In genomic region chr9:44343781-44344421, GRCm38 (mm10) we compare ENCODE assay signal across 7 mouse cellular contexts. TPM values are rescaled to one million over a fixed set of nuclear protein-coding genes. Genes with fewer than 3 reads are reported as not detected.
DNase-seq lines count a peak whose midpoint lies in the region; ATAC-seq lines count a peak whose summit lies in the region.

Hmbs (minus strand) TSS chr9:44344228.

- H3K9ac ChIP-seq in midbrain, embryonic 13.5 days (replicated peaks): peak within 1 kb of the TSS; percentile 80

- H3K27ac ChIP-seq in embryonic facial prominence, embryonic 10.5 days (replicated peaks): peak within 1 kb of the TSS; percentile 99
- H3K27ac ChIP-seq in limb, embryonic 10.5 days: peak within 1 kb of the TSS; percentile 98
- H3K27ac ChIP-seq in midbrain, embryonic 13.5 days: peak within 1 kb of the TSS; percentile 98

- peaks cover 23% of the 10 kb centered on the region for H3K4me1 ChIP-seq in embryonic facial prominence, embryonic 10.5 days
- peaks cover 20% of the 10 kb centered on the region for H3K4me1 ChIP-seq in limb, embryonic 10.5 days
- peaks cover 16% of the 10 kb centered on the region for H3K4me1 ChIP-seq in midbrain, embryonic 13.5 days (replicated peaks)

- H3K27me3 ChIP-seq in embryonic facial prominence, embryonic 10.5 days (replicated peaks; ENCODE audit: low read depth, poor library complexity, severe bottlenecking): no peaks in the 10 kb centered on the region
- no peaks in the 10 kb centered on the region for H3K27me3 ChIP-seq in limb, embryonic 10.5 days (ENCODE audit: low read depth, poor library complexity, severe bottlenecking)
- no peaks in the 10 kb centered on the region for H3K27me3 ChIP-seq in midbrain, embryonic 13.5 days

- DNase-seq in adrenal gland, postnatal 10 days: peak; percentile 95
- peak; percentile 94 for DNase-seq in embryonic facial prominence, embryonic 10.5 days (ENCODE audit: low spot score)
- peak; percentile 62 for DNase-seq in gonadal fat pad, adult 2 months (ENCODE audit: low read depth)
- DNase-seq in kidney, adult 11 months: peak; percentile 91
- DNase-seq in limb, embryonic 10.5 days (ENCODE audit: low spot score): peak; percentile 94
- DNase-seq in spleen, adult 12 weeks (ENCODE audit: low spot score): peak; percentile 93

- H3K36me3 ChIP-seq in embryonic facial prominence, embryonic 10.5 days (replicated peaks): peaks cover 67% of the 10 kb centered on the region
- peaks cover 64% of the 10 kb centered on the region for H3K36me3 ChIP-seq in limb, embryonic 10.5 days
- peaks cover 43% of the 10 kb centered on the region for H3K36me3 ChIP-seq in midbrain, embryonic 13.5 days

- peak; percentile 97 for ATAC-seq in midbrain, embryonic 13.5 days

- WGBS in embryonic facial prominence, embryonic 10.5 days: under 1% methylated on average over 39 of the region's 39 CpGs
- WGBS in limb, embryonic 10.5 days: under 1% methylated on average over 39 of the region's 39 CpGs
- under 1% methylated on average over 39 of the region's 39 CpGs for WGBS in midbrain, embryonic 13.5 days

- peak within 1 kb of the TSS; percentile 69 for H3K4me2 ChIP-seq in midbrain, embryonic 13.5 days (replicated peaks)

- H3K4me3 ChIP-seq in embryonic facial prominence, embryonic 10.5 days: peak within 1 kb of the TSS; percentile 91
- H3K4me3 ChIP-seq in limb, embryonic 10.5 days: peak within 1 kb of the TSS; percentile 95
- peak within 1 kb of the TSS; percentile 83 for H3K4me3 ChIP-seq in midbrain, embryonic 13.5 days (replicated peaks)

- H3K9me3 ChIP-seq in embryonic facial prominence, embryonic 10.5 days: no peaks in the 10 kb centered on the region
- no peaks in the 10 kb centered on the region for H3K9me3 ChIP-seq in limb, embryonic 10.5 days (replicated peaks)
- no peaks in the 10 kb centered on the region for H3K9me3 ChIP-seq in midbrain, embryonic 13.5 days

RNA-seq across cellular contexts. Expression of gene Hmbs, which starts in this region (rescaled TPM):
- total RNA-seq in adrenal gland, postnatal 10 days (2021): 100 to 1,000 TPM in 1 of 2 experiments, 10 to 100 TPM in 1; 86.7 to 101 TPM
- polyA plus RNA-seq in embryonic facial prominence, embryonic 10.5 days (2016; fragmentation: Nextera tagmentation; extraction: Ambion mirVana): 167 and 175 TPM in 2 replicates
- 65.2 and 74.7 TPM in 2 replicates for polyA plus RNA-seq in gonadal fat pad, adult 2 months (2012; rRNA removed)
- polyA plus RNA-seq in limb, embryonic 10.5 days (2016; fragmentation: Nextera tagmentation; extraction: Ambion mirVana): 174 and 195 TPM in 2 replicates
- 72.3 and 72.9 TPM in 2 replicates for polyA plus RNA-seq in midbrain, embryonic 13.5 days (2015; fragmentation: Nextera tagmentation; extraction: Ambion mirVana)

Comparison
In these comparisons a context has a peak if more than half of its experiments do, and no peak if none do; other contexts are left out.
1. Peak in every context shown above with its lines: DNase-seq, ATAC-seq, H3K4me3 ChIP-seq and H3K27ac ChIP-seq.